Mouse (Mus musculus) forebrain, embryonic 10.5 days (tissue): ENCODE results near the gene Tomm20. TPM values are rescaled to one million over a fixed set of nuclear protein-coding genes. Genes with fewer than 3 reads are reported as not detected.
A peak's percentile ranks its signal among the peaks of the same experiment; 100 is the strongest.

Experiments used
- DNase-seq: peaks from one replicate; pipeline ENCODE4 v3.0.0-alpha.2; 2017; ENCODE audit warnings: low spot score; ENCODE audit errors: extremely low spot score
- H3K27ac ChIP-seq: fragments of 300-500 bp; sonication (generic); 2 replicates; pipeline ENCODE4 v1.5.1; 2016; ENCODE audit warnings: mild to moderate bottlenecking
- H3K27me3 ChIP-seq: fragments of 300-500 bp; sonication (generic); 2 replicates; pipeline ENCODE4 v1.6.1; 2016; ENCODE audit warnings: mild to moderate bottlenecking; ENCODE audit not compliant: poor library complexity, severe bottlenecking
- H3K36me3 ChIP-seq: fragments of 300-500 bp; sonication (generic); replicated peaks from 2 replicates; pipeline ENCODE4 v1.6.1; 2016; ENCODE audit warnings: mild to moderate bottlenecking, moderate library complexity
- H3K4me1 ChIP-seq: fragments of 300-500 bp; sonication (generic); 2 replicates; pipeline ENCODE4 v1.6.1; 2016
- H3K4me3 ChIP-seq: fragments of 300-500 bp; sonication (generic); 2 replicates; pipeline ENCODE4 v1.5.1; 2016; ENCODE audit warnings: mild to moderate bottlenecking, moderate library complexity
- H3K9me3 ChIP-seq: fragments of 300-500 bp; sonication (generic); 2 replicates; pipeline ENCODE4 v1.6.1; 2016; ENCODE audit warnings: mild to moderate bottlenecking, moderate library complexity
- WGBS: fragments of 180-500 bp; shearing (Covaris S2); methylation state at CpG from one replicate; pipeline ENCODE4 v1.1.7; 2016; 5-methylcytosine and 5-hydroxymethylcytosine counted together
- polyA plus RNA-seq: library from polyadenylated mRNA; unstranded; fragments of >200 nt; fragmentation: Nextera tagmentation; extraction: Ambion mirVana; gene quantifications from 2 replicates; pipeline ENCODE4 v1.2.1, GENCODE M21; 2016

Gene Tomm20
- polyA plus RNA-seq, 1 experiment from 2014 or later = 294 TPM

DNA sequence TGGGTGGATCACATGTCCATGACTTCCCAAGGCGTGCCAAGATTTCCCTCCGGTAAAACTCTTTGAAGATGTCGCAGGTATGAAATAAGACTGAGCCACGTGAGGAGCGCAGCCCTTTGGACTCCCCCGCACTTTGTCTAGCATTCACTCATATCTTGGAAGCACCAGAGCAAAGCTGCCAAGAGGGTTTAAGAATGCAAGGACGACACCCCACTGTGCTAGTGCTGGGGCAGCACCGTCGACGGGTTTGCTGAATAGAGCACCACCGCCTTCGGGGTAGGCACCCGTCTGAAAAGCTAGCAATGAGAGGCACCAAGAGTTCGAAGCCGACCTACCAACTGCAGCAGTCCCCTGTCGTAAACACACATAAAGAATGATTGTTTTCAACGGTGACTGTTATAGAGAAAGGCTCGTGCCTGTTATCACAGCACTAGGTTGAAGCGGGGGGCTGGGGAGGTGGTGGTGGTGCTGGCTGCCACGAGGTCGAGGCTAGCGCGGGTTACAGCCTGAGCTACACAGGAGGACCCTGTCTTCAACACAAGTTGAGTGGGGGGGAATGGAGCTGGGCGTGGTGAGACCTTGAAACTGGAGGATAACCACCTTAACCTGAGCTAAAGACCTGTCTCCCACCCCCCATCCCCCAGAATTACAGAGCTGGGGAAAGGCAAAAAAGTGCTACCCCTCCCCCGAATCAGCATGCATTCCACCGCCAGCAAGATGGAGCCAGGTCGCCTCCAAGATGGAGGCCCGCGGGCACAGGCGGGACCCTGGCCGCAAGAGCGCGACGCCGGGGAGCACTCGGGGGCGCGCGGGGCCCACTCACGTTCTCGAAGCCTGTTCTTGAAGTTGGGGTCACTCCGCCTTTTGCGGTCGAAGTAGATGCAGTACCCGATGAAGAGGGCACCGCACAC is 608 bp downstream of the Tomm20 start:
- DNase-seq = peak; percentile 53
- under 1% methylated on average over 46 of the region's 46 CpGs for whole genome bisulfite sequencing
- H3K4me1 ChIP-seq = peaks cover 22% of the 10 kb centered on the region
- no peaks in the 10 kb centered on the region for H3K27me3 ChIP-seq
- no peaks in the 10 kb centered on the region for H3K9me3 ChIP-seq
- peak overlapping the region; percentile 68 for H3K4me3 ChIP-seq
- H3K27ac ChIP-seq = peak overlapping the region; percentile 94
- H3K36me3 ChIP-seq = peaks cover 60% of the 10 kb centered on the region

DNA sequence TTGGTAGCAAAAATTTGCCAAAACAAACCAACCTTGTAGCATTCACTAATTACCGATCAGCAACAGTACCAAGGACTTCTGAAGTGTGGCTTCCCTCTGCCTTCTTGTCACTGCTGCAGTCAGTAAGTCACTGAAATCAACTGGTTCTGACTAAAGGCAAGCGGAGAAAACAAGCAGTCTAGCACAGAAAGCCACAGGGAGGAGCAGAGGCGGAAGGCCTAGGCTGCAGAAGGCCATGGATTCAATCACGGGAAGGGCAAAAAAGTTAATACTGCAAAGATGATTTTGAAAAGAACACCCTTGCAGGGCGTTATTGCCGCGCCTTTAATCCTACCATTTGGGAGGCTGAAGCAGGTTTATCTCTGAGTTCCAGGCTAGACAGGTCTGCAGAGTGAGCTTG is 2.1 kb downstream of the Tomm20 start:
- peaks cover 22% of the 10 kb centered on the region for H3K4me1 ChIP-seq
- H3K9me3 ChIP-seq = no peaks in the 10 kb centered on the region
- H3K27ac ChIP-seq = no peak overlapping the region
- H3K4me3 ChIP-seq = peak overlapping the region; percentile 68
- 89% methylated on average over 7 of the region's 7 CpGs for WGBS
- no peaks in the 10 kb centered on the region for H3K27me3 ChIP-seq
- no peak for DNase-seq
- peaks cover 60% of the 10 kb centered on the region for H3K36me3 ChIP-seq

DNA sequence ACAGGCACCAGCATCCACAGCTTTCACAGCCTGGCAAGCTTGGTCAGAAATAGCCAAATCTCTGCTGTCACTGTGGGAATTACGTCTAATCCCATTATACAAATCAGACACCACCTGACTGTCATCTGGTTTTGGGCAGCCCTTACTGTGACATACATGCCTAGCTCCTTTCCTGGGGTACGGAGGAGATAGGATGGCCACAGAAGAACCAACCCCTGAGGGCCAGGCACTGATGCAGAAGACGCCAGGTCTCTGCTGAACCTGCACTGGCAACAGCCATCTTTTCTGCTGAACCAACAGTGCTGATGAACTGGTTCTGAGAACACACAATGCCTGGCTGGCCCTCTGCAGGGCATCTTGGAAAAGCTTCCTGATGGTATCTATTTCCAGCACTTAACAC is 8.3 kb downstream of the Tomm20 start:
- Histone ChIP-seq H3K27ac (no peak overlapping the region), H3K27me3 (no peaks in the 10 kb centered on the region), H3K4me1 (no peaks in the 10 kb centered on the region), H3K9me3 (no peaks in the 10 kb centered on the region), H3K36me3 (peaks cover 91% of the 10 kb centered on the region), H3K4me3 (no peak overlapping the region)
- 92% methylated on average over 3 of the region's 3 CpGs for WGBS
- DNase-seq = no peak

- Histone ChIP-seq H3K36me3 (peaks cover 92% of the 10 kb centered on the region), H3K9me3 (no peaks in the 10 kb centered on the region), H3K27me3 (no peaks in the 10 kb centered on the region), H3K4me3 (no peak overlapping the region), H3K4me1 (no peaks in the 10 kb centered on the region), H3K27ac (no peak overlapping the region)
- no peak for DNase-seq
Observed at GRCm38 (mm10) chr8:126935932-126936331, 9.7 kb downstream of the Tomm20 start.

DNA sequence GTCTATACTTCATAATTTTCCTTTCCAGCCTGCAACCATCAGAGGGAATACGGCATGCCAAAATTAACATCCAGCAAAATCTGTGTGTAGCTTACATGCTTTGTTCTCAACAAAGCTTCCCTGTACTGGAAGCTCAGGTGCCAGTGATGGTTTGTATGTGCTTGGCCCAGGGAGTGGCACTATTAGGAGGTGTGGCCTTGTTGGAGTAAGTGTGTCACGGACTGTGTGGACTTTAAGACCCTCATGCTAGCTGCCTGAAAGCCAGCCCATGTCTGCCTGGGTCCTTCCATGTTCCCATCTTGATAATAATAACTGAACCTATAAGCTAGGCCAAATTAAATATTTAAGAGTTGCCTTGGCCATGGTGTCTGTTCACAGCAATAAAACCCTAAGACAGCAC is 10.3 kb downstream of the Tomm20 start:
- Histone ChIP-seq H3K27me3 (no peaks in the 10 kb centered on the region), H3K36me3 (peaks cover 96% of the 10 kb centered on the region), H3K9me3 (no peaks in the 10 kb centered on the region), H3K4me1 (no peaks in the 10 kb centered on the region), H3K27ac (no peak overlapping the region), H3K4me3 (no peak overlapping the region)
- WGBS = 96% methylated on average over 2 of the region's 2 CpGs
- no peak for DNase-seq

- Histone ChIP-seq H3K36me3 (peaks cover 93% of the 10 kb centered on the region), H3K27me3 (no peaks in the 10 kb centered on the region), H3K9me3 (no peaks in the 10 kb centered on the region), H3K4me3 (no peak overlapping the region), H3K27ac (no peak overlapping the region), H3K4me1 (no peaks in the 10 kb centered on the region)
- no peak for DNase-seq
- 82% methylated on average over 1 of the region's 1 CpGs for WGBS
Observed at GRCm38 (mm10) chr8:126932656-126933055, 13.0 kb downstream of the Tomm20 start.

DNA sequence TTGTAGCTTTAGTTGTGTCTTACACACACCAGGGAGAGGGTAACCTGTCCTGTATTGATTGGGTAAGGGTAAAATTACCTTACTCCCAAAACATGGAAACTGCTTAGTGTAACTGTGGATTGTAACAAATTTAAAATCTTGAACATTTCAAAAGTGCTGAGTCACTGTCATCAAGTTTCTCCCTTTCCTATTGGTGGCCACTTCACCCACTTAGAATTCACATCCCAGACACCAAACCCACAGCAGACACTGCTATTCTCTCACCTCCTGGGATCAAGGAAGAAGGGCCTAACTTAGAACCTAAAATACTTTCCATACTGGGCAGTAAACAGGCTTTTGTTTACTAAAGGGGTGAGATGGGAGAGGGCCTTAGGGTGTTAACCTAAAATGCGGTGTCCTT is 13.4 kb downstream of the Tomm20 start:
- no peak overlapping the region for H3K4me3 ChIP-seq
- H3K36me3 ChIP-seq = peaks cover 92% of the 10 kb centered on the region
- no peak overlapping the region for H3K27ac ChIP-seq
- DNase-seq = no peak
- no peaks in the 10 kb centered on the region for H3K4me1 ChIP-seq
- no peaks in the 10 kb centered on the region for H3K9me3 ChIP-seq
- 93% methylated on average over 1 of the region's 1 CpGs for WGBS
- H3K27me3 ChIP-seq = no peaks in the 10 kb centered on the region

DNA sequence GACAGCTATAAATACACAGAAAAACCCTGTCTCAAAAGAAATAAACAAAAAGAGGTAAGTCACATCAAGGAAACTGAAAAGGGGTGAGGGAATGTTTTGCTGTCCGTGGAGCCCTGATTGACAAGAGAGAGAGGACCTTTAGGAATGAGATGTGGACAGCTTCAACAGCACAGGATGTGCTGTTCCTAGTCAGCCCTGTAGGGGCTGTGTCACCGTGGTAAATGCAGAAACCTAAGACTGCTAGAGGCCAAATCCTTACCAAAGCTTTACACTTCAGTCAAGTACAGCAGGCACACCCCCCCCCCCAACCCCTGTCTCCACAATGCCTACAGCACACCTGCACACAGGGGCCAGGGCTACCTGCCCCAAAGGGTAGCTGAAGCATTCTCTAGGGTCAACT is 13.9 kb downstream of the Tomm20 start:
- Histone ChIP-seq H3K4me3 (no peak overlapping the region), H3K4me1 (no peaks in the 10 kb centered on the region), H3K36me3 (peaks cover 87% of the 10 kb centered on the region), H3K27me3 (no peaks in the 10 kb centered on the region), H3K9me3 (no peaks in the 10 kb centered on the region), H3K27ac (no peak overlapping the region)
- no peak for DNase-seq
- WGBS = 59% methylated on average over 2 of the region's 2 CpGs

- 84% methylated on average over 3 of the region's 3 CpGs for WGBS
- peaks cover 79% of the 10 kb centered on the region for H3K36me3 ChIP-seq
Observed at GRCm38 (mm10) chr8:126929607-126930161, 16.0 kb downstream of the Tomm20 start.

GRCm38 (mm10) chr8:126928755-126929505 is 16.7 kb downstream of the Tomm20 start:
- DNase-seq = peak; percentile 12

More at GRCm38 (mm10) chr8:126929607-126930161, 16.0 kb downstream of the Tomm20 start:
- H3K27ac ChIP-seq = no peak overlapping the region
- no peaks in the 10 kb centered on the region for H3K4me1 ChIP-seq
- no peaks in the 10 kb centered on the region for H3K27me3 ChIP-seq
- H3K4me3 ChIP-seq = no peak overlapping the region
- peak; percentile 63 for DNase-seq
- H3K9me3 ChIP-seq = no peaks in the 10 kb centered on the region

GRCm38 (mm10) chr8:126928028-126928427 is 17.6 kb downstream of the Tomm20 start:
- H3K27ac ChIP-seq = no peak overlapping the region
- no peak overlapping the region for H3K4me3 ChIP-seq
- H3K9me3 ChIP-seq = no peaks in the 10 kb centered on the region
- H3K36me3 ChIP-seq = peaks cover 66% of the 10 kb centered on the region
- no peaks in the 10 kb centered on the region for H3K4me1 ChIP-seq
- DNase-seq = no peak
- no peaks in the 10 kb centered on the region for H3K27me3 ChIP-seq

More at GRCm38 (mm10) chr8:126928755-126929505, 16.7 kb downstream of the Tomm20 start:
- Histone ChIP-seq H3K4me3 (no peak overlapping the region), H3K4me1 (no peaks in the 10 kb centered on the region), H3K9me3 (no peaks in the 10 kb centered on the region), H3K36me3 (peaks cover 75% of the 10 kb centered on the region), H3K27ac (no peak overlapping the region), H3K27me3 (no peaks in the 10 kb centered on the region)
- 92% methylated on average over 10 of the region's 10 CpGs for WGBS

DNA sequence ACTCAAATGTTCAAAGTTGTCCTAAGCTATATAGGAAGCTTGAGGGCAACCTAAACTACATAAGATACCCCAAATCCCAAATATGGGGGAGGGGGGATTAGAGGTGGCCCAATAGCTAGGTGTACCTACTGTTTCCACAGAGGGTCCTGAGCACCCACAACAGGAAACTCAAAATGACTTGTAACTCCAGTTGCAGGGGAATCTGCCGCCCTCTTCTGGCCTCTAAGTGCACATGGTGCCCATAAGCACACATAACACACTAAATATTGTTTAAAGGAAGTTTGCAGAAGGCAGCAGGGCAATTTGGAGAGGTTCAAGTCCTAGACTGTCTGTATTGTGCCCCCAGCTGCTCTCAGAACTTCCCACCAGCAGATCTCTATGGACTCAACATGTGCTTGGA is 18.6 kb downstream of the Tomm20 start:
- 59% methylated on average over 1 of the region's 1 CpGs for WGBS
- Histone ChIP-seq H3K9me3 (no peaks in the 10 kb centered on the region), H3K27me3 (no peaks in the 10 kb centered on the region), H3K36me3 (peaks cover 56% of the 10 kb centered on the region), H3K4me1 (no peaks in the 10 kb centered on the region), H3K4me3 (no peak overlapping the region), H3K27ac (no peak overlapping the region)
- peak; percentile 15 for DNase-seq

GRCm38 (mm10) chr8:126922981-126923380 is 22.7 kb downstream of the Tomm20 start:
- H3K9me3 ChIP-seq = no peaks in the 10 kb centered on the region
- DNase-seq = no peak
- H3K27ac ChIP-seq = no peak overlapping the region
- H3K4me3 ChIP-seq = no peak overlapping the region
- WGBS = 96% methylated on average over 7 of the region's 7 CpGs
- peaks cover 15% of the 10 kb centered on the region for H3K4me1 ChIP-seq
- H3K36me3 ChIP-seq = peaks cover 18% of the 10 kb centered on the region
- no peaks in the 10 kb centered on the region for H3K27me3 ChIP-seq
